Mouse (Mus musculus) MEL (cell line): ENCODE measurements around the gene 4930568D16Rik.

ENCODE experiments used
- CTCF ChIP-seq, 3 experiments: IDR thresholded peaks in 2 of 3; conservative IDR thresholded peaks in 1 of 3; 2 replicates each; pipeline ENCODE4 v1.5.1; 2011 to 2012; ENCODE audit warnings: low read length in 3 of 3, low read depth in 2 of 3, mild to moderate bottlenecking in 2 of 3, improper control_type of control experiment in 1 of 3, inconsistent platforms in 1 of 3, mixed read lengths in 1 of 3, moderate library complexity in 1 of 3; ENCODE audit not compliant: control insufficient read depth in 1 of 3, insufficient read depth in 1 of 3, poor library complexity in 1 of 3, severe bottlenecking in 1 of 3
- EP300 ChIP-seq, 2 experiments: IDR thresholded peaks; 2 replicates each; pipeline ENCODE4 v1.6.1; 2011; ENCODE audit warnings: improper control_type of control experiment in 2 of 2, low read length in 2 of 2, low read depth in 1 of 2, mild to moderate bottlenecking in 1 of 2
- NELFE ChIP-seq: IDR thresholded peaks from 2 replicates; pipeline ENCODE4 v1.6.1; 2011; ENCODE audit warnings: low read depth, low read length, improper control_type of control experiment
- POLR2A ChIP-seq, 2 experiments: IDR thresholded peaks; 2 replicates each; pipeline ENCODE4 v1.6.1; 2011 to 2012; ENCODE audit warnings: low read length in 2 of 2, mild to moderate bottlenecking in 2 of 2, control low read depth in 1 of 2, improper control_type of control experiment in 1 of 2, low read depth in 1 of 2, moderate library complexity in 1 of 2; ENCODE audit not compliant: control insufficient read depth in 1 of 2, insufficient read depth in 1 of 2, poor library complexity in 1 of 2
- RCOR1 ChIP-seq: IDR thresholded peaks from 2 replicates; pipeline ENCODE4 v1.6.1; 2012; ENCODE audit warnings: low read depth, mild to moderate bottlenecking, inconsistent platforms, low read length, improper control_type of control experiment
- ZNF384 ChIP-seq: IDR thresholded peaks from 2 replicates; pipeline ENCODE4 v1.6.1; 2012; ENCODE audit warnings: low read depth, mild to moderate bottlenecking, inconsistent platforms, low read length, improper control_type of control experiment

DNA sequence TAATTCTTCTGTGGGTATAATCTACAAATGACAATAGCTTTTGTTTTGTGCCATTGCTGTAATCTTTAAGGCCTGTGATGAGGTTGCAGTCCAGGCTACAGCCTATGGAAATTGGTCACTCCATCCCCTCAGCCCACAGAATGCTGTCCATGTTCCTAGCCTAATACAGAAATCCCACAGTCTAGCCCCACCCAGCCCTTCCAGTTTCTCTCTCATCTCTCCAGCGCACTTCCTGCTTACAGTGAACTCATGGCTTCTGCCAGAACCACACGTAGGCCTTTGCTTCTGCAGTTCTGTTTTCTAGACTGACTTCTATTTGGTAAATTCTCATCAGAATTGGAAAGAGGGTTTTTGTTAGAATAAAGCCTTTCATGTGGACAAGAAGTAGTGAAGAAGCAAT is 21.5 kb downstream of the 4930568D16Rik start:
- TF ChIP-seq ZNF384 (no peak), CTCF (IDR thresholded peaks at IDR 0.05 in 2 of 3, conservative IDR thresholded peaks at IDR 0.05 in 1 of 3; ENCODE audit: control insufficient read depth in 1 of 3, insufficient read depth in 1 of 3, low read depth in 2 of 3, low read length in 3 of 3, poor library complexity in 1 of 3, severe bottlenecking in 1 of 3) (no peak), POLR2A (IDR thresholded peaks at IDR 0.05; ENCODE audit: control insufficient read depth in 1 of 2, insufficient read depth in 1 of 2, low read depth in 1 of 2, low read length in 2 of 2, poor library complexity in 1 of 2) (no peak), RCOR1 (no peak), EP300 (IDR thresholded peaks at IDR 0.05; ENCODE audit: low read depth in 1 of 2, low read length in 2 of 2) (no peak), NELFE (no peak)
